Mouse (Mus musculus) CH12.LX (cell line): Measurements from ENCODE around the gene Tmem164. TPM values are rescaled to one million over a fixed set of nuclear protein-coding genes. Genes with fewer than 3 reads are reported as not detected.

ENCODE experiments used
- DNase-seq: peaks from one replicate; pipeline ENCODE4 v3.0.0-alpha.2; 2013; ENCODE audit errors: extremely low read depth
- H3K27ac ChIP-seq: 2 replicates; pipeline ENCODE4 v1.5.1; 2012; ENCODE audit warnings: low read depth, mild to moderate bottlenecking, control low read depth, moderate library complexity; ENCODE audit not compliant: insufficient read depth
- H3K27me3 ChIP-seq: replicated peaks from 2 replicates; pipeline ENCODE3; 2012; ENCODE audit warnings: inconsistent platforms
- H3K36me3 ChIP-seq, 2 experiments: replicated peaks in 1 of 2; 2 replicates each; pipeline versions ENCODE3 to v1.6.1; 2012; ENCODE audit warnings: inconsistent platforms in 1 of 2, low read length in 1 of 2, mild to moderate bottlenecking in 1 of 2, mixed read lengths in 1 of 2, moderate library complexity in 1 of 2; ENCODE audit not compliant: control insufficient read depth in 1 of 2, insufficient read depth in 1 of 2
- H3K4me1 ChIP-seq, 2 experiments: 2 replicates each; pipeline ENCODE4 v1.6.1; 2012; ENCODE audit warnings: inconsistent platforms in 1 of 2, moderate library complexity in 1 of 2; ENCODE audit not compliant: insufficient read depth in 2 of 2, control insufficient read depth in 1 of 2
- H3K4me2 ChIP-seq: 2 replicates; pipeline ENCODE4 v1.6.1; 2012; ENCODE audit warnings: low read depth, mild to moderate bottlenecking, control low read depth; ENCODE audit not compliant: poor library complexity, insufficient read depth, severe bottlenecking
- H3K4me3 ChIP-seq, 3 experiments: fragments of 150-350 bp in 1 of 3; sonication (generic) in 1 of 3; replicated peaks in 1 of 3; 2 replicates each; pipeline versions ENCODE3 to v1.5.1; 2011 to 2012; ENCODE audit warnings: low read depth in 2 of 3, low read length in 2 of 3, mild to moderate bottlenecking in 2 of 3, moderate library complexity in 2 of 3, control low read depth in 1 of 3, improper control_type of control experiment in 1 of 3, inconsistent platforms in 1 of 3, mixed read lengths in 1 of 3; ENCODE audit not compliant: poor library complexity in 1 of 3
- H3K79me2 ChIP-seq: replicated peaks from 2 replicates; pipeline ENCODE4 v1.6.1; 2012; ENCODE audit warnings: mild to moderate bottlenecking, moderate library complexity; ENCODE audit not compliant: control insufficient read depth, poor library complexity, insufficient read depth, severe bottlenecking; ENCODE audit errors: extremely low read depth
- H3K9ac ChIP-seq: 2 replicates; pipeline ENCODE4 v1.6.1; 2012; ENCODE audit warnings: low read depth, mild to moderate bottlenecking, control low read depth, moderate library complexity; ENCODE audit not compliant: insufficient read depth
- H3K9me3 ChIP-seq: replicated peaks from 2 replicates; pipeline ENCODE3; 2012; ENCODE audit warnings: low read length, inconsistent platforms, mixed read lengths
- CHD1 ChIP-seq: IDR thresholded peaks from 2 replicates; pipeline ENCODE4 v1.6.1; 2012; ENCODE audit warnings: low read depth, low read length, improper control_type of control experiment, inconsistent platforms
- CTCF ChIP-seq, 2 experiments: IDR thresholded peaks in 1 of 2; conservative IDR thresholded peaks in 1 of 2; 2 replicates each; pipeline ENCODE4 v1.5.1; 2011 to 2012; ENCODE audit warnings: low read depth in 2 of 2, low read length in 2 of 2, improper control_type of control experiment in 1 of 2, inconsistent platforms in 1 of 2, mild to moderate bottlenecking in 1 of 2, moderate library complexity in 1 of 2
- E2F4 ChIP-seq: IDR thresholded peaks from 2 replicates; pipeline ENCODE4 v1.6.1; 2011; ENCODE audit warnings: low read depth, low read length, improper control_type of control experiment; ENCODE audit not compliant: insufficient replicate concordance
- EP300 ChIP-seq: IDR thresholded peaks from 2 replicates; pipeline ENCODE4 v1.6.1; 2011; ENCODE audit warnings: low read length, improper control_type of control experiment
- ETS1 ChIP-seq: conservative IDR thresholded peaks from 2 replicates; pipeline ENCODE4 v1.6.1; 2012; ENCODE audit warnings: low read depth, mild to moderate bottlenecking, inconsistent platforms, low read length, improper control_type of control experiment, moderate library complexity
- GABPA ChIP-seq: IDR thresholded peaks from 2 replicates; pipeline ENCODE4 v1.6.1; 2012; ENCODE audit warnings: low read depth, low read length, improper control_type of control experiment, inconsistent platforms; ENCODE audit not compliant: insufficient replicate concordance
- IRF4 ChIP-seq: IDR thresholded peaks from 2 replicates; pipeline ENCODE4 v1.6.1; 2014; ENCODE audit warnings: low read depth, mild to moderate bottlenecking, inconsistent platforms, low read length, improper control_type of control experiment
- MAX ChIP-seq: IDR thresholded peaks from 2 replicates; pipeline ENCODE4 v1.6.1; 2011; ENCODE audit warnings: low read length, improper control_type of control experiment
- MAZ ChIP-seq: IDR thresholded peaks from 2 replicates; pipeline ENCODE4 v1.6.1; 2012; ENCODE audit warnings: low read depth, mild to moderate bottlenecking, inconsistent platforms, low read length, improper control_type of control experiment, moderate library complexity
- MEF2A ChIP-seq: IDR thresholded peaks from 2 replicates; pipeline ENCODE4 v1.6.1; 2014; ENCODE audit warnings: low read depth, mild to moderate bottlenecking, inconsistent platforms, low read length, improper control_type of control experiment, borderline replicate concordance
- MXI1 ChIP-seq: IDR thresholded peaks from 2 replicates; pipeline ENCODE4 v1.6.1; 2011; ENCODE audit warnings: mild to moderate bottlenecking, low read depth, low read length, improper control_type of control experiment
- NELFE ChIP-seq: IDR thresholded peaks from 2 replicates; pipeline ENCODE4 v1.6.1; 2011; ENCODE audit warnings: low read depth, low read length, improper control_type of control experiment
- NRF1 ChIP-seq: IDR thresholded peaks from 2 replicates; pipeline ENCODE4 v1.6.1; 2014; ENCODE audit warnings: low read depth, mild to moderate bottlenecking, inconsistent platforms, low read length, improper control_type of control experiment, moderate library complexity
- POLR2A ChIP-seq: IDR thresholded peaks from 2 replicates; pipeline ENCODE4 v1.6.1; 2011; ENCODE audit warnings: low read depth, mild to moderate bottlenecking, improper control_type of control experiment, low read length
- POLR2AphosphoS2 ChIP-seq: IDR thresholded peaks from 2 replicates; pipeline ENCODE4 v1.6.1; 2011; ENCODE audit warnings: low read depth, low read length, improper control_type of control experiment
- RAD21 ChIP-seq: IDR thresholded peaks from 2 replicates; pipeline ENCODE4 v1.6.1; 2011; ENCODE audit warnings: low read depth, mild to moderate bottlenecking, low read length, improper control_type of control experiment, moderate library complexity
- RCOR1 ChIP-seq: conservative IDR thresholded peaks from 2 replicates; pipeline ENCODE4 v1.6.1; 2012; ENCODE audit warnings: low read depth, mild to moderate bottlenecking, inconsistent platforms, low read length, improper control_type of control experiment
- SIN3A ChIP-seq: IDR thresholded peaks from 2 replicates; pipeline ENCODE4 v1.6.1; 2012; ENCODE audit warnings: low read length, improper control_type of control experiment, inconsistent platforms
- TCF12 ChIP-seq: IDR thresholded peaks from 2 replicates; pipeline ENCODE4 v1.6.1; 2014; ENCODE audit warnings: low read depth, mild to moderate bottlenecking, inconsistent platforms, low read length, improper control_type of control experiment
- USF1 ChIP-seq: IDR thresholded peaks from 2 replicates; pipeline ENCODE4 v1.6.1; 2014; ENCODE audit warnings: low read depth, mild to moderate bottlenecking, inconsistent platforms, low read length, improper control_type of control experiment
- USF2 ChIP-seq: conservative IDR thresholded peaks from 2 replicates; pipeline ENCODE4 v1.6.1; 2011; ENCODE audit warnings: low read depth, low read length, improper control_type of control experiment
- ZC3H11A ChIP-seq: IDR thresholded peaks from 2 replicates; pipeline ENCODE4 v1.6.1; 2012; ENCODE audit warnings: low read depth, mild to moderate bottlenecking, inconsistent platforms, low read length, improper control_type of control experiment
- ZKSCAN1 ChIP-seq: IDR thresholded peaks from 2 replicates; pipeline ENCODE4 v1.6.1; 2012; ENCODE audit warnings: low read depth, inconsistent platforms, low read length, improper control_type of control experiment, borderline replicate concordance
- ZNF384 ChIP-seq: IDR thresholded peaks from 2 replicates; pipeline ENCODE4 v1.6.1; 2012; ENCODE audit warnings: low read depth, low read length, improper control_type of control experiment, inconsistent platforms
- dilution Hi-C: fragments of 300-500 bp; cut with MboI; formaldehyde crosslinking; loops from 2 replicates; pipeline ENCODE4 v1.14.3; 2020; ENCODE audit warnings: low sequenced_read_pairs; ENCODE audit not compliant: extremely low pct_unique_long_range_greater_than_20kb, extremely low pct_ligation_motif_present
- in situ Hi-C: fragments of 300-500 bp; cut with MboI; formaldehyde crosslinking; loops from 3 replicates; pipeline ENCODE4 v1.14.3; 2019; ENCODE audit warnings: low sequenced_read_pairs, low pct_ligation_motif_present, low pct_unique_long_range_greater_than_20kb, mixed read lengths
- polyA plus RNA-seq: library from polyadenylated mRNA; unstranded; fragments of >175 nt; gene quantifications from 2 replicates; pipeline ENCODE4 v1.2.1, GENCODE M21; 2012; ENCODE audit warnings: low read depth; ENCODE audit not compliant: insufficient read length
- total RNA-seq, 2 experiments: library from RNA; depleted of rRNA; stranded (reverse); fragments of 300-350 nt in 1 of 2; fragments of >200 nt in 1 of 2; gene quantifications; 2 replicates each; pipeline ENCODE4 v1.2.3; 2012 to 2014

Gene Tmem164
- total and polyA plus RNA-seq, 3 experiments: 19.2 to 22.7 (median 21.5) TPM

GRCm38 (mm10) chrX:142773658-142774057 is 92.5 kb downstream of the Tmem164 start:
- Histone ChIP-seq H3K79me2 (no peaks in the 10 kb centered on the region), H3K4me1 (no peaks in the 10 kb centered on the region), H3K4me3 (no peak overlapping the region), H3K27me3 (no peaks in the 10 kb centered on the region), H3K36me3 (peaks cover 0 to 43% of the 10 kb centered on the region in 2 experiments), H3K4me2 (no peak overlapping the region), H3K9ac (no peak overlapping the region), H3K9me3 (no peaks in the 10 kb centered on the region), H3K27ac (no peak overlapping the region)
- TF ChIP-seq EP300 (no peak), ZKSCAN1 (no peak), E2F4 (no peak), POLR2AphosphoS2 (no peak), POLR2A (no peak), NRF1 (no peak), MAZ (no peak), ETS1 (no peak), ZNF384 (no peak), IRF4 (no peak), CHD1 (no peak), MXI1 (no peak), USF1 (no peak), RCOR1 (no peak), SIN3A (no peak)
- no peak for DNase-seq
- dilution Hi-C loops (no loop called here), in situ Hi-C loops (no loop called here)

- Histone ChIP-seq H3K36me3 (peaks cover 0 to 38% of the 10 kb centered on the region in 2 experiments), H3K9ac (no peak overlapping the region), H3K4me1 (no peaks in the 10 kb centered on the region), H3K79me2 (no peaks in the 10 kb centered on the region), H3K4me3 (no peak overlapping the region), H3K4me2 (no peak overlapping the region), H3K27ac (no peak overlapping the region), H3K9me3 (no peaks in the 10 kb centered on the region), H3K27me3 (no peaks in the 10 kb centered on the region)
- no peak for DNase-seq
- in situ Hi-C loops: no loop called here
- TF ChIP-seq MEF2A: no peak
- TF ChIP-seq ETS1: no peak
- no peak for TF ChIP-seq MAX
- TF ChIP-seq MXI1: no peak
- TF ChIP-seq IRF4: no peak
- TF ChIP-seq POLR2AphosphoS2: no peak
- no peak for TF ChIP-seq USF2
- TF ChIP-seq RAD21: no peak
- TF ChIP-seq NELFE: no peak
- no peak for TF ChIP-seq CTCF (conservative IDR thresholded peaks at IDR 0.05 in 1 of 2, IDR thresholded peaks at IDR 0.05 in 1 of 2; ENCODE audit: low read depth in 2 of 2, low read length in 2 of 2)
- no peak for TF ChIP-seq EP300
- TF ChIP-seq ZC3H11A: no peak
- TF ChIP-seq TCF12: no peak
- TF ChIP-seq RCOR1: no peak
- no peak for TF ChIP-seq USF1
- no peak for TF ChIP-seq GABPA
- no peak for TF ChIP-seq ZKSCAN1
- dilution Hi-C loops: no loop called here
These were observed 94.9 kb downstream of the Tmem164 start for GRCm38 (mm10) chrX:142776131-142776530.
